Mouse (Mus musculus) heart, postnatal 0 days (tissue): ENCODE data around the gene Ankrd33.

Experiments
- CTCF ChIP-seq: IDR thresholded peaks from 2 replicates; pipeline ENCODE4 v1.5.1; 2016; ENCODE audit warnings: antibody characterized with exemption, control low read depth, low read depth
- EP300 ChIP-seq: IDR thresholded peaks from 2 replicates; pipeline ENCODE4 v1.6.1; 2016; ENCODE audit warnings: antibody characterized with exemption, low read depth

- TF ChIP-seq CTCF, result no peak
- TF ChIP-seq EP300, result no peak
These were observed 28.6 kb upstream of the Ankrd33 start for GRCm38 (mm10) chr15:101086956-101087355.
